Mouse (Mus musculus) frontal cortex, adult (tissue): ENCODE data around the gene Fthl17c.
"Not testable (repeated sequence)": the region's sequence is repeated elsewhere in the genome, so short reads cannot be mapped to it uniquely, and the experiment has no call there.

Experiments
- ATAC-seq: cut with Nextera tagmentation; 2 replicates; pipeline ENCODE4 v1.9.2; 2017; ENCODE audit warnings: mild to moderate bottlenecking, moderate library complexity, mixed read lengths; ENCODE audit not compliant: low TSS enrichment

Fthl17c gene

GRCm38 (mm10) chrX:8976459-8976858 lies at the start of gene Fthl17c:
Gene Fthl17c, minus strand, starts transcription at chrX:8976559.
- ATAC-seq, result not testable (repeated sequence)

DNA sequence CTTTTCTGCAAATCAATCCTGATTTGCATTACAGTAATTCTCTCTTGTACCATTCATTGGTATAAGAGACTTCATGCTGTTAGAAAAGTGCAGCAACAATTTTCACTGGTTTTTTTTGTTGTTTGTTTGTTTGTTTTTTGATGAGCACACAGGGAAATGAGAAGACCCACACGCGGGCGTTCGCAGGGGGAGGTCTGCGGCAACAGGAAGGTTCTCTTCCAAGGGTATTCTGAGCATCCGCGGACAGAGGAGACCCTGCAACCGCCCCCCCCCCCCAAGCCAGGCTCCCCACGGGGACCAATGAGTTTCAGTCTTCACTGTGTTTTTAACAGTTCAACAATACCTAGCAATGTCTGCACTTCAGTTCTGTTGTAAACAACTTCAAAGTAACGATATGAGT lies 43.1 kb upstream of the Fthl17c start:
- ATAC-seq, result no peak

- ATAC-seq, result no peak
Observed at GRCm38 (mm10) chrX:9016079-9016478, 39.7 kb upstream of the Fthl17c start.

DNA sequence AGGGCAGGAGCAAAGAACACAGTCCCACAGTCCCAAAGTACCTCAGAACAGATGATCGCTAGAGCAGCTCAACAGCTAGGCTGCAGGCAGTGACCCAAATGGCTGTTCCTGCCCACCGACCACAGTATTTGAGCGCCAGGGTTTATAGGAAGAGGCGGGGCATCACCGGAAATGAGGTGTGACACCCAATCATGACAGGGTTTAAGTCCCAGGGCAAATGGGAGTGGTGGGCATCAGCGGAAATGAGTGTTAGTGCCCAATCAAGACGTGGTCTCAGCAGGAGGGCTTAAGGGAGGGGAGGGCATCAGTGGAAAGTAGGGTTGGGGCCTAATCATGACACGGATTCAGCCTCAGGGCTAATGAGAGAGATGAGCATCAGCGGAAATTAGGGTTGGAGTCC lies 10.3 kb upstream of the Fthl17c start, which contains the start of gene Fthl17d:
Gene Fthl17d, minus strand, starts transcription at position 101 of the 400 bp plus-strand sequence.
- ATAC-seq, result not testable (repeated sequence)

DNA sequence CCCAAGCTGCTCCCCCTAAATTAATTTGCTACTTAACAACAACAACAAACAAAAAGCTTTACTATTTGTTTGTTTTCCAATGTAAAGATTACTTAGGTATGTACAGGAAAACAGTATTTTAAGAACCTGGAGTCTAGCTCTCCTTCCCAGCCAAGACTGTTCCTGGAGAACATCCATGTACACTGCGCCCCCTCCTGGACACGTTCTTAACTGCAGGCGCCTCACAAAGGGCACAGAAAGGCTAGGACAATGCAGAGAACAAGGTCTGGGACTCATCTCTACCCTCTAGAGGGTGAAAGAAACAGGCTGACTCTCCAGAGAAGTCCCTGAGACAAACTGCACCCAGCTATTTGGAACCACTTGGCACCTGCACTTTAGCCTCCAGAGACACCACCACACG lies 11.7 kb downstream of the Fthl17c start:
- not testable (repeated sequence) for ATAC-seq

DNA sequence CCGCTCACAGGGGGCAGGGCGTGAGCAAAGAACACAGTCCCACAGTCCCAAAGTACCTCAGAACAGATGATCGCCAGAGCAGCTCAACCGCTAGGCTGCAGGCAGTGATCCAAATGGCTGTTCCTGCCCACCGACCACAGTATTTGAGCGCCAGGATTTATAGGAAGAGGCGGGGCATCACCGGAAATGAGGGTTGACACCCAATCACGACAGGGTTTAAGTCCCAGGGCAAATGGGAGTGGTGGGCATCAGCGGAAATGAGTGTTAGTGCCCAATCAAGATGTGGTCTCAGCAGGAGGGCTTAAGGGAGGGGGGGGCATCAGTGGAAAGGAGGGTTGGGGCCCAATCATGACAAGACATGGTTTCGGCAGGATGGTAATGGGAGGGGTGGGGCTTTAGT lies 13.5 kb downstream of the Fthl17c start, which contains the start of gene Fthl17b:
Gene Fthl17b, minus strand, starts transcription at position 101 of the 400 bp plus-strand sequence.
- not testable (repeated sequence) for ATAC-seq

DNA sequence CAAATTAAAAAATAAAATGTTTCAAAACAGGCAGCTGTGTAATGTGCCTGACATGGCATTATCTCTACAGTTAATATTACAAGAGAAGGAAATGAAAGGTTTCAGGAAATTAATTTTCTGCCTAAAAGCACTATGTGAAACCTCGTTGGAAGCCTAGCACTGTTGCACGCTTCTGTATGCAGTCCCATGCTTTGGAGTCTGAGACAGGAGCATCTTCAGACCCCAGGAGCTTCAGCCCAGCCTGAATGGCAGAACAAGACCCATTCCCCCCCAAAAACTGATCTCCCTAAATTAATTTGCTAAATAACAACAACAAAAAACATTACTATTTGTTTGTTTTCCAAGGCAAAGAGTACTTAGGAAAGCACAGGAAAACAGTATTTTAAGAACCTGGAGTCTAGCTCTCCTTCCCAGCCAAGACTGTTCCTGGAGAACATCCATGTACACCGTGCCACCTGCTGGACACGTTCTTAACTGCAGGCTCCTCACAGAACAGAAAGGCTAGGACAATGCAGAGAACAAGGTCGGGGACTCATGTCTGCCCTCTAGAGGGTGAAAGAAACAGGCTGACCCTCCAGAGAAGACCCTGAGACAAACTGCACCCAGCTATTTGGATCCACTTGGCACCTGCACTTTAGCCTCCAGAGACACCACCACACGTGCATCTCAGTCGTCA lies 28.1 kb downstream of the Fthl17c start:
- ATAC-seq, result not testable (repeated sequence)

DNA sequence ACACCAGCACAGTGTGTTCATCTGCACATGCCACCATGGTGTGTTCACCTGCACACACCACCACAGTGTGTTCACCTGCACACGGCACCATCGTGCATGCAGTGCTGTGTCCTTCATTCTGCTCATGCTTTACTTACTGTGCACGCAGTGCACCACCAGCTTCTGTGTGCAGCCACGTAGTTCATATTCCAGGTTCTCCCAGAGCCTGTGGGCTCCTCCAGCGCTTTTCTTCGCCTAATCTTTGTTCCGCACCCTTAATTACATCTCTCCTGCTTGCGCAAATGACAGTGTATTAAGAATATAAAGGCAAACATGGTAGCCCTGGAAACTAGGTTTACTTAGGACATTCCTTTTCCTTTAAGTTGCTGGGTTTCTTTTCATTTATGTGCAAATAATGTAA lies 32.3 kb downstream of the Fthl17c start:
- ATAC-seq, result no peak

DNA sequence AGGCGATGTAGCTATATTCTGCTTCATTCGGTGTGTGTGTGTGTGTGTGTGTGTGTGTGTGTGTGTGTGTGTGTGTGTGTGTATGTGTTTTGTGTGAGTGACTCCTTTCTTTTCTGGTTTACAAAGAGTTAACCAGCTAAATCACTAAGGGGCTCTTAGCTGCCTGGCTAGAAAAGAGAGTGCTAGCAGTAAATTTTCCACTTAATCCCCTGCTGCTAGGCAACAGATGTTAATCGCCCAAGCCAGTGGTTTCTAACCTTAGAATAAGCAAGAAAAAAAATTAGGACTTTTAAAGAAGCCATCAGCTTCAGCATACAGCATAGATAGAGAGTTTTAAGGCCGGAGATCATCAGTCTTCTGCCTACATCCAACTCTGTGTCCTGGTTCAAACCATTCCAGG lies 49.1 kb downstream of the Fthl17c start:
- ATAC-seq, result no peak
